Mouse (Mus musculus) thymus, postnatal 25 days (tissue): ENCODE data around the gene Dbp.

Source experiments
- DNase-seq: peaks from one replicate; pipeline ENCODE4 v3.0.0; 2022

The Dbp gene

GRCm38 (mm10) chr7:45695098-45695497, 9.8 kb upstream of the Dbp start:
- no peak for DNase-seq

GRCm38 (mm10) chr7:45697894-45698293, 7.0 kb upstream of the Dbp start:
- DNase-seq: no peak

- DNase-seq: no peak
Measured at GRCm38 (mm10) chr7:45699523-45700141, 5.3 kb upstream of the Dbp start, which contains the start of gene Car11. TSS of gene Car11 (plus strand) at chr7:45699843.

- peak; percentile 74 for DNase-seq
Measured at GRCm38 (mm10) chr7:45700301-45701015, 4.4 kb upstream of the Dbp start.

GRCm38 (mm10) chr7:45701072-45701471, 3.8 kb upstream of the Dbp start:
- no peak for DNase-seq

- no peak for DNase-seq
Measured at GRCm38 (mm10) chr7:45701607-45702006, 3.3 kb upstream of the Dbp start.

- DNase-seq: no peak
Measured at GRCm38 (mm10) chr7:45702316-45702715, 2.6 kb upstream of the Dbp start.

GRCm38 (mm10) chr7:45702809-45703520, 1.9 kb upstream of the Dbp start:
- DNase-seq: no peak

GRCm38 (mm10) chr7:45703521-45704033, 1.3 kb upstream of the Dbp start:
- DNase-seq: no peak

- peak; percentile 61 for DNase-seq
Measured at GRCm38 (mm10) chr7:45704046-45704559, 785 bp upstream of the Dbp start.

GRCm38 (mm10) chr7:45705443-45705864, 566 bp downstream of the Dbp start:
- DNase-seq: peak; percentile 49

GRCm38 (mm10) chr7:45705873-45706281, 989 bp downstream of the Dbp start:
- peak; percentile 53 for DNase-seq

- DNase-seq: peak; percentile 94
Measured at GRCm38 (mm10) chr7:45706721-45707241, 1.9 kb downstream of the Dbp start.

- peak; percentile 90 for DNase-seq
Measured at GRCm38 (mm10) chr7:45707375-45707967, 2.6 kb downstream of the Dbp start.

- DNase-seq: no peak
Measured at GRCm38 (mm10) chr7:45708221-45708761, 3.4 kb downstream of the Dbp start.

- DNase-seq: no peak
Measured at GRCm38 (mm10) chr7:45709036-45709435, 4.1 kb downstream of the Dbp start.

- DNase-seq: no peak
Measured at GRCm38 (mm10) chr7:45709677-45710355, 4.9 kb downstream of the Dbp start.

- no peak for DNase-seq
Measured at GRCm38 (mm10) chr7:45710477-45711191, 5.7 kb downstream of the Dbp start.

GRCm38 (mm10) chr7:45711316-45712021, 6.6 kb downstream of the Dbp start:
- DNase-seq: no peak

- DNase-seq: no peak
Measured at GRCm38 (mm10) chr7:45712022-45712757, 7.3 kb downstream of the Dbp start.
